ENCODE assay signal across 10 mouse cellular contexts in the genomic region with DNA sequence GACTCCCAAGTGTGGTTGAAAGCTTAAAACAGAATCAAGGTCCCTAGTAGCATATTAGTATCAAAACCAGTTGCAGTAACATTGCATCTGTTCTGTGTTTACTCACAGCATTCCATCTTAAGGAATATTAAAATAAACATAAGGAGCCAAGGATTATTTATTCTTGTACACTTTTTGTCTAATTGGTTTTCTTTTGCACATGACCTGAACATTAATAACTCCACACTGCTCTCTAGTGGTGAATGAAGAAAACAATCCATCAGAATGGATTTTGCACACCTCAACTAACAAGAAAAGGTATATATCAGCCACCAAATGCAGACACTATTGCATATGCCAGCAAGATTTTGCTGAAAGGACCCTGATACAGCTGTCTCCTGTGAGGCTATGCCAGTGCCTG. TPM values are rescaled to one million over a fixed set of nuclear protein-coding genes. Genes with fewer than 3 reads are reported as not detected.
A peak's percentile ranks its signal among the peaks of the same experiment; 100 is the strongest.
DNase-seq lines count a peak whose midpoint lies in the region; ATAC-seq and TF ChIP-seq lines count a peak whose summit lies in the region.
"Had no signal": no experiment of that assay in that cellular context is flagged by ENCODE, and none has a peak within 500 bp of the region (broad histone marks: within the 10 kb centered on the region; RNA-seq: fewer than 3 reads in every experiment).

No protein-coding gene starts in this region.

- no peak for ATAC-seq in cerebellum, adult (ENCODE audit: insufficient number of reproducible peaks, low FRiP score, low TSS enrichment)
- no peak for ATAC-seq in liver, embryonic 11.5 days (replicated peaks; ENCODE audit: low FRiP score)

- no peak overlapping the region for H3K9ac ChIP-seq in liver, adult 2 months (ENCODE audit: low read depth, low read length)
- no peak overlapping the region for H3K9ac ChIP-seq in liver, embryonic 11.5 days (ENCODE audit: low read depth, low read length)

- peak; percentile 37; the same call in 1 of the 2 replicates for TF ChIP-seq CTCF in cerebellum, adult 2 months (IDR thresholded peaks at IDR 0.05; ENCODE audit: borderline replicate concordance, insufficient read depth, low read depth, low read length)
- TF ChIP-seq CTCF in liver, adult 2 months (IDR thresholded peaks at IDR 0.05; ENCODE audit: low read depth, low read length): peak; percentile 49; the same call in 1 of the 2 replicates

- no peaks in the 10 kb centered on the region for H3K27me3 ChIP-seq in cerebellum, adult 2 months (ENCODE audit: control insufficient read depth, insufficient read depth, low read length)
- H3K27me3 ChIP-seq in liver, adult 2 months (ENCODE audit: control insufficient read depth, insufficient read depth, low read length): no peaks in the 10 kb centered on the region
- no peaks in the 10 kb centered on the region for H3K27me3 ChIP-seq in liver, embryonic 11.5 days (replicated peaks; ENCODE audit: control insufficient read depth, insufficient read depth, low read length)

- H3K4me3 ChIP-seq in cerebellum, adult 2 months (replicated peaks; ENCODE audit: insufficient read depth, low read depth, low read length): no peak overlapping the region
- H3K4me3 ChIP-seq in liver, adult 2 months (ENCODE audit: insufficient read depth, low read depth, low read length): no peak overlapping the region
- no peak overlapping the region for H3K4me3 ChIP-seq in liver, embryonic 11.5 days (ENCODE audit: low read depth, low read length)

- no peaks in the 10 kb centered on the region; the same call in 1 of the 2 replicates for H3K36me3 ChIP-seq in liver, adult 2 months (ENCODE audit: control insufficient read depth, insufficient read depth, low read length)
- no peaks in the 10 kb centered on the region; the same call in 1 of the 2 replicates for H3K36me3 ChIP-seq in liver, embryonic 11.5 days (ENCODE audit: control insufficient read depth, insufficient read depth, low read length)

- H3K79me2 ChIP-seq in liver, adult 2 months (ENCODE audit: control insufficient read depth, insufficient read depth, low read length): no peaks in the 10 kb centered on the region

- H3K9me3 ChIP-seq in liver, embryonic 11.5 days (ENCODE audit: control insufficient read depth, low read length): no peaks in the 10 kb centered on the region

- DNase-seq in cerebellum, adult 2 months: peak in 1 of 2 experiments; percentile 21
- DNase-seq in liver, adult 2 months (ENCODE audit: extremely low read depth, low read depth, low spot score): peak; percentile 34
- no peak for DNase-seq in liver, embryonic 11.5 days (ENCODE audit: low spot score)
- DNase-seq in ZHBTc4 (ENCODE audit: low read depth, low spot score): peak; percentile 32
- peak; percentile 18 for DNase-seq in mesoderm, embryonic 11.5 days (ENCODE audit: low read depth, low spot score)
- no peak for DNase-seq in adrenal gland, adult 8-10 months
- no peak for DNase-seq in urinary bladder, adult 18-20 months (ENCODE audit: low spot score in 2 of 2)
- DNase-seq: adrenal gland, postnatal 25 days; thymus, postnatal 25 days had no signal

- no peak for TF ChIP-seq POLR2A in cerebellum, adult 2 months (IDR thresholded peaks at IDR 0.05; ENCODE audit: borderline replicate concordance, insufficient read depth, low read length)
- no peak for TF ChIP-seq POLR2A in liver, adult 2 months (IDR thresholded peaks at IDR 0.05; ENCODE audit: extremely low read depth, insufficient read depth, low read length)

- no peaks in the 10 kb centered on the region for H3K4me1 ChIP-seq in cerebellum, adult 2 months (ENCODE audit: control insufficient read depth, insufficient read depth, low read length)
- no peaks in the 10 kb centered on the region for H3K4me1 ChIP-seq in liver, adult 2 months (ENCODE audit: control insufficient read depth, insufficient read depth, low read length)
- H3K4me1 ChIP-seq in liver, embryonic 11.5 days (replicated peaks; ENCODE audit: control insufficient read depth, insufficient read depth, low read length): no peaks in the 10 kb centered on the region

- no peak overlapping the region for H3K27ac ChIP-seq in cerebellum, adult 2 months (ENCODE audit: insufficient read depth, low read length)
- H3K27ac ChIP-seq in liver, adult 2 months (replicated peaks; ENCODE audit: insufficient read depth, low read depth, low read length): no peak overlapping the region
- H3K27ac ChIP-seq in liver, embryonic 11.5 days (ENCODE audit: low read depth, low read length): no peak overlapping the region

- H3K4me2 ChIP-seq in liver, embryonic 11.5 days: no peak overlapping the region

RNA-seq across cellular contexts. Expression of a gene that starts 21.5 kb away (rescaled TPM):
- 7.4 and 8.1 TPM in 2 replicates for polyA plus RNA-seq in cerebellum, adult 2 months (2012; rRNA removed)
- total RNA-seq in liver, adult 2 months (2014; rRNA removed): 1.6 and 1.8 TPM in 2 replicates
- 0.61 and 0.62 TPM in 2 replicates for polyA plus RNA-seq in liver, adult 2 months (2012; rRNA removed)
- polyA plus RNA-seq in liver, embryonic 11.5 days (2014; fragmentation: Nextera tagmentation; extraction: Ambion mirVana): 16.6 and 17.9 TPM in 2 replicates
- 10 to 100 TPM; 12.1 to 20.6 (median 16.2) TPM for total RNA-seq in adrenal gland, adult 8-10 months (2022)

RNA-seq across cellular contexts. Expression of a gene that starts 21.5 kb away (rescaled TPM):
- 31.5 and 31.7 TPM in 2 replicates for polyA plus RNA-seq in cerebellum, adult 2 months (2012; rRNA removed)
- total RNA-seq in liver, adult 2 months (2014; rRNA removed): 10.6 and 11.5 TPM in 2 replicates
- 15.7 and 16.6 TPM in 2 replicates for polyA plus RNA-seq in liver, adult 2 months (2012; rRNA removed)
- 25.9 and 28.8 TPM in 2 replicates for polyA plus RNA-seq in liver, embryonic 11.5 days (2014; fragmentation: Nextera tagmentation; extraction: Ambion mirVana)
- 10 to 100 TPM; 15.9 to 22.4 (median 17.8) TPM for total RNA-seq in adrenal gland, adult 8-10 months (2022)

Comparison
In these comparisons a context has a peak if more than half of its experiments do, and no peak if none do; other contexts are left out.
1. DNase-seq: peak in liver, adult 2 months (single experiment), ZHBTc4 (single experiment) and mesoderm, embryonic 11.5 days (single experiment); none in liver, embryonic 11.5 days (single experiment), adrenal gland, adult 8-10 months (single experiment) and urinary bladder, adult 18-20 months (0 of 2).